Mouse (Mus musculus): ENCODE data around the gene Scarf1. TPM values are rescaled to one million over a fixed set of nuclear protein-coding genes. Genes with fewer than 3 reads are reported as not detected.

Gene Scarf1
- polyA plus RNA-seq (2012; ENCODE audit: insufficient read depth, insufficient read length, missing spikeins): 32.8 and 33.5 TPM in 2 replicates

- Histone ChIP-seq H3K27ac (ENCODE audit: insufficient read depth, low read depth, low read length) (no peak within 1 kb of the TSS), H3K4me3 (ENCODE audit: insufficient read depth, low read length) (no peak within 1 kb of the TSS)
These were observed at the start of gene Scarf1 for GRCm38 (mm10) chr11:75513336-75513735. TSS of gene Scarf1 (plus strand) at chr11:75513540.

GRCm38 (mm10) chr11:75463624-75464023 lies 49.7 kb upstream of the Scarf1 start:
- peaks cover 30% of the 10 kb centered on the region for H3K4me1 ChIP-seq (ENCODE audit: control insufficient read depth, insufficient read depth, low read length)
- H3K4me3 ChIP-seq (ENCODE audit: insufficient read depth, low read length): peak overlapping the region; percentile 3; the same call in 1 of the 2 replicates
- H3K27ac ChIP-seq (ENCODE audit: insufficient read depth, low read depth, low read length): no peak overlapping the region
- TF ChIP-seq POLR2A (IDR thresholded peaks at IDR 0.05; ENCODE audit: borderline replicate concordance, low read depth, low read length) (no peak), CTCF (IDR thresholded peaks at IDR 0.05; ENCODE audit: low read depth, low read length) (no peak)

More at GRCm38 (mm10) chr11:75513336-75513735, at the start of gene Scarf1:
- no peak for TF ChIP-seq CTCF (IDR thresholded peaks at IDR 0.05; ENCODE audit: low read depth, low read length)
- no peak for TF ChIP-seq POLR2A (IDR thresholded peaks at IDR 0.05; ENCODE audit: borderline replicate concordance, low read depth, low read length)
- peaks cover 13% of the 10 kb centered on the region for H3K4me1 ChIP-seq (ENCODE audit: control insufficient read depth, insufficient read depth, low read length)

- peaks cover 24% of the 10 kb centered on the region for H3K4me1 ChIP-seq (ENCODE audit: control insufficient read depth, insufficient read depth, low read length)
- no peak overlapping the region for H3K27ac ChIP-seq (ENCODE audit: insufficient read depth, low read depth, low read length)
- no peak for TF ChIP-seq CTCF (IDR thresholded peaks at IDR 0.05; ENCODE audit: low read depth, low read length)
- TF ChIP-seq POLR2A (IDR thresholded peaks at IDR 0.05; ENCODE audit: borderline replicate concordance, low read depth, low read length): no peak
- H3K4me3 ChIP-seq (ENCODE audit: insufficient read depth, low read length): no peak overlapping the region
These were observed 48.9 kb upstream of the Scarf1 start for GRCm38 (mm10) chr11:75464417-75464816.

- peaks cover 18% of the 10 kb centered on the region for H3K4me1 ChIP-seq (ENCODE audit: control insufficient read depth, insufficient read depth, low read length)
- TF ChIP-seq CTCF (IDR thresholded peaks at IDR 0.05; ENCODE audit: low read depth, low read length) (no peak), POLR2A (IDR thresholded peaks at IDR 0.05; ENCODE audit: borderline replicate concordance, low read depth, low read length) (no peak)
- H3K27ac ChIP-seq (ENCODE audit: insufficient read depth, low read depth, low read length): no peak overlapping the region
- H3K4me3 ChIP-seq (ENCODE audit: insufficient read depth, low read length): no peak overlapping the region
These were observed 48.3 kb upstream of the Scarf1 start for GRCm38 (mm10) chr11:75465051-75465450.

- TF ChIP-seq CTCF (IDR thresholded peaks at IDR 0.05; ENCODE audit: low read depth, low read length): no peak
- H3K4me1 ChIP-seq (ENCODE audit: control insufficient read depth, insufficient read depth, low read length): peaks cover 15% of the 10 kb centered on the region
- H3K4me3 ChIP-seq (ENCODE audit: insufficient read depth, low read length): no peak overlapping the region
- H3K27ac ChIP-seq (ENCODE audit: insufficient read depth, low read depth, low read length): no peak overlapping the region
These were observed 46.4 kb upstream of the Scarf1 start for GRCm38 (mm10) chr11:75466731-75467505.

- TF ChIP-seq CTCF (IDR thresholded peaks at IDR 0.05; ENCODE audit: low read depth, low read length) (no peak), POLR2A (IDR thresholded peaks at IDR 0.05; ENCODE audit: borderline replicate concordance, low read depth, low read length) (no peak)
- no peak overlapping the region for H3K27ac ChIP-seq (ENCODE audit: insufficient read depth, low read depth, low read length)
- H3K4me3 ChIP-seq (ENCODE audit: insufficient read depth, low read length): no peak overlapping the region
- peaks cover 13% of the 10 kb centered on the region for H3K4me1 ChIP-seq (ENCODE audit: control insufficient read depth, insufficient read depth, low read length)
These were observed 45.7 kb upstream of the Scarf1 start for GRCm38 (mm10) chr11:75467512-75468215.

GRCm38 (mm10) chr11:75468410-75468809 lies 44.9 kb upstream of the Scarf1 start:
- TF ChIP-seq POLR2A (IDR thresholded peaks at IDR 0.05; ENCODE audit: borderline replicate concordance, low read depth, low read length) (no peak), CTCF (IDR thresholded peaks at IDR 0.05; ENCODE audit: low read depth, low read length) (no peak)
- Histone ChIP-seq H3K4me3 (ENCODE audit: insufficient read depth, low read length) (no peak overlapping the region), H3K27ac (ENCODE audit: insufficient read depth, low read depth, low read length) (no peak overlapping the region), H3K4me1 (ENCODE audit: control insufficient read depth, insufficient read depth, low read length) (peaks cover 10% of the 10 kb centered on the region)

- Histone ChIP-seq H3K4me3 (ENCODE audit: insufficient read depth, low read length) (no peak overlapping the region), H3K4me1 (ENCODE audit: control insufficient read depth, insufficient read depth, low read length) (peaks cover 7% of the 10 kb centered on the region; the same call in 1 of the 2 replicates), H3K27ac (ENCODE audit: insufficient read depth, low read depth, low read length) (no peak overlapping the region)
- no peak for TF ChIP-seq CTCF (IDR thresholded peaks at IDR 0.05; ENCODE audit: low read depth, low read length)
- TF ChIP-seq POLR2A (IDR thresholded peaks at IDR 0.05; ENCODE audit: borderline replicate concordance, low read depth, low read length): no peak
These were observed 44.1 kb upstream of the Scarf1 start for GRCm38 (mm10) chr11:75469261-75469660.

- Histone ChIP-seq H3K4me1 (ENCODE audit: control insufficient read depth, insufficient read depth, low read length) (peaks cover 2% of the 10 kb centered on the region; the same call in 1 of the 2 replicates), H3K4me3 (ENCODE audit: insufficient read depth, low read length) (no peak overlapping the region), H3K27ac (ENCODE audit: insufficient read depth, low read depth, low read length) (no peak overlapping the region)
- TF ChIP-seq POLR2A (IDR thresholded peaks at IDR 0.05; ENCODE audit: borderline replicate concordance, low read depth, low read length): no peak
- no peak for TF ChIP-seq CTCF (IDR thresholded peaks at IDR 0.05; ENCODE audit: low read depth, low read length)
These were observed 42.7 kb upstream of the Scarf1 start for GRCm38 (mm10) chr11:75470675-75471074.

All from bone marrow macrophage, adult 2 months (primary cell).